Mouse (Mus musculus): ENCODE results near the gene Aqp6.

Gene Aqp6

DNA sequence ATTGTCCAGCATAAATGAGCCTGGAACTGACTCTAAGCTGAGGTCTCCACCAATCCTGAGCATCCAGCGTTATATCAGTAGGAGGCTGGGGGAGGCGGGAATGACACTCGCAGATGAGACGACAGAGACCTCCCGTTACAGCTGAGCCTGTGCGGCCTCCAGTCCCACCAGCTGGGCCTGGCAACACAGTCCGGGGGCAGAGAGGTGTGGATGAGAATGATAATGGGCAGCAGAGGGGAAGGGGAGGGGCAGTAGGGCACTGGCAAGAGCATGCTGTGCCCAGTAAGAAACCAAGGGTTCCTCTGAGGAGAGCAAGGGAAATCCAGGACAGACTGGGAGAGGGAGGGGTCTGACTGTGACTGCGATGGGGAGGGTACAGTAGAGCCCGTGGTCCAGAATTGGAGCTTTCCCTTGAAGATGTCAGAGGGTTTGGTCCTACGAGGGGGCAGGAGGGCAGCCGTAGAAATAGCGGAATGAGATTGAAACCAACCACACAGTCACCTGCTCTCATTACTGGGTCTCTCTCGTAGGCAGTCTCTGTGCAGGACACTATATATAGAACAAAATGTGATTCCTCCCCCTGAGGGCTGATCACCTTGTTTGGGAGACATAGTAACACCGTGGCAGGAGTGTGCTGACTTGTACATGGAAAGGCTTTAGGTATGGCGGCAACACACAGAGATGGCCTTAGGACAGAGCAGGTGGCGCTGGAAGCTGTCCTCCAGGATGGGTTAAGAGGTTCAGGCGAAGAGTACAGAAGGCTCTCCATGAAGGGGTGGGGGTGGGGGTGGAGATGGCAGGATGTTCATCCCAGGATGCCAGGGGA lies 1.7 kb upstream of the Aqp6 start:
- no peak for DNase-seq (ENCODE audit: low spot score)

DNA sequence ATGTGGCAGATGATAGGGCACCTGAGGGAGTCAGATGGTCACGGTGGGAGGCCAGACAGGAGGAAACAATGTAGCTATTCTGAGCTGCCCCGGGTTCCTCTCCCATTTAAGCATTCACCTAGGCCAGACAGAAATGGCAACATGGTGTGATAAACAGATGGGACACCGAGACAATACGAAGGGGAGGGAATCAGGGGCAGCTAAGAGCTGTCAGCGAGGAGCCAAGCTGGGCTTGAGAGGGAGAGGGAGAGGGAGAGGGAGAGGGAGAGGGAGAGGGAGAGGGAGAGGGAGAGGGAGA lies 572 bp downstream of the Aqp6 start:
- DNase-seq (ENCODE audit: low spot score): no peak

DNA sequence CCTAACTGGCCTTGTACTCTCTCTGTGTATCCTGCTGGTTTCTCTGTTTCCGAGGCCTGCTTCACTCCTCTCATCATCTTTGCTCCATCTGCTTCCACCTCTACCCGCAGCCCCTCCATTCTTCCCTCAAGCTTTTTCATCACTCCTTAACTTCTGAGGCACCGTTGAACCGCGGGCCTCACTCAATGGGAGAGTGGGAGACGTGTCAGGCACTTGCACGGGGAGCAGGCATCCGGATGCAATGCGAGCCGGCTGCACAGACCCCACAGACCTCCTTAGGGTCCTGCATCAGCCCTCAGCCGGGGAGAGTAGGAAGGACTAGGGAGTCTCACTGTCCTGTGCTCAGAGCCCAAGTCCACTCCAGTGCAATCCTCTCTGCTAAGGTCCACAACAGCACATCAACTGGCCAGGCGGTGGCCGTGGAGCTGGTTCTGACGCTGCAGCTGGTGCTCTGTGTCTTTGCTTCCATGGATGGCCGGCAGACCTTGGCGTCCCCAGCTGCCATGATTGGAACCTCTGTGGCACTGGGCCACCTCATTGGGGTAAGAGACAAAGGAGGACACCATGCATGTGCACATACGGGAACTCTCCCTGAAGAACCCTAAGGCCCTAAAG lies 1.1 kb downstream of the Aqp6 start:
- DNase-seq (ENCODE audit: low spot score): no peak

DNA sequence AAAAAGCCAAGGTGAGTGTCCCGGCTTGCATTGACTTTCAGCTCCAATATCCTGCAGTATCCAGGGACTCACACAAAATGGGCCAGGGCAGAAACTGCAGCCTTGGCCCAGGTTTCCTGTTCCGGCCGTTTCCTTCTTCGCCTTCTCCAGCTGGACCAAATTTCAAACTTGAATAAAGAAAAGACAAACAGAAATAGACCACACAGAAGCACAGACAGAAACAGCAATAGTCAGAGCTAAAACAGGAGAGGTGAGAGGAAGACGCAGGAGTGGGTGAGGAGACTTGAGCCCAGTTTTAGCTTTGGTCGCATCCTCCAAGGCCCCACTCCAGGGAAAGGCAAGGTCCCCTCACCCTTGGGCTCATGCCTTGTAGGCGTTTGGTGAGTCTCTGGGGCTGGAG lies 2.0 kb downstream of the Aqp6 start:
- DNase-seq (ENCODE audit: low spot score): no peak

DNA sequence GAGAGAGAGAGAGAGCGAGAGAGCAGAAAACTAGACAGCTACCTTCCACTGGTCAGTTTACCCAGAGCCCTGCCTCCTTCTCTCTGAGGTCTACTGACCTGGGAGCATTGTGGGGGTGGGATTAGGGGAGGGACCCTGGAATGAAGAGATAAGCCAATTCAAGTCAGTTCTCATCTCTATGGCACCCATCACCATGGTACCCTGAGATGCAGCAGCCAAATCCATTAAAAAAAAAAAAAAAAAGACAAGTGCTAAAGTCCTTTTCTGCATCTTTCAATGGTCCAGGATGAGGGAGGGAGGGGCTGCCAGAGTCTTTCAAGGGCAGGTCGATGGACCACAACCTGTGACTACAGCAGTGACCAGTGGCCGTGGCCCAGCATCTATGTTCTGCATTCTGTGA lies 4.4 kb downstream of the Aqp6 start:
- DNase-seq (ENCODE audit: low spot score): no peak

DNA sequence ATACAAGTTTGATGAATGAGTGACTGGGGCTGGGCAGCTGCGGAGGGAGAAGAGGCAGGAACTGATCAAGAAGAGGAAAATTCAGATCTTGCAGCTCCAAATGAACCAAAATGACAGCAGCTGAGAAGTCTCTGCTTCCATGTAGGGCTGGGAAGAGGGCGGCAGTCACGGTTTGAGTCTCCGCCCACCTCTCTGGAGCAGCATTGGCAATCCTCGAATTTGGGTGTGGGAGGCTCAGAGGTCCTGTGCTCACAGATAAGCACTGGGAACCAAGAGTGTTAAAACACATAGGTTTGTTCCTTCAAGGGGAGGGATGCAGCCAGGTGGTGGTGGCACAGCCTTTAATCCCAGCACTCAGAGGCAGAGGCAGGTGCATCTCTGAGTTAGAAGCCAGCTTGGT lies 5.3 kb downstream of the Aqp6 start:
- DNase-seq (ENCODE audit: low spot score): no peak

DNA sequence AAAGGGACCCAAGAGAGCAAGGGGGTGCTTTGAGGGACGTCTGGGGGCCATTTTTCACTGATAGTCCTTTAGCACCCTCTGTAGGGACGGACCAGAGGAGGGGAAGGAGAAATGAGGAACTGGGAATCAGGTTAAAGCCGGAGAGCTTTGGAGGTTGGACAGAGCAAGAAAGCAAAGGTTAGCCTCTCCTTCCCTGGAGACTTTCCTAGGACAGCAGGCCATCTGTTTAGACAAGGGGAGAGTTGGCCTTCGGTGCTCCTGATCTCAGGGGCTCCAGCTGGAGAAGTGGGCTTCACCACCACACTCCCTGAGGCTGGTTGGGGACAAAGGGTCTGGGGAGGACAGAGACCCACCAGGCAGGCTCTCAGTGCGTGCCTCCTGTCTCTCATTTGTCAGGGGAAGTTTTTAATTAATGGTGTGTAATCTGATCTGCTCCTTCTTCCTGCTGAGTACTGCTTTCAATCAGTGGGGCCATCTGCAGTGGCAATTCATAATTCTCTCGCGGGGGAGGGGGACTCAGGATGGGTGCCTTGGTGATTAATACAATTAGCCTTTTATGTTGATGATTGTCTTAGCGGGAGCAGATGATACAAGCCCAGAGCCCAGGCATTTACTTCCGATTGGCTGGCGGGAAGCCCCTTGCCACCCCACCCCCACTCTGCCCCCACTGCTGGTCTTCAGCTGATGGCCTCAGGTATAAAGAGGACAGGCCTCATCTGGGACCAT lies 6.4 kb downstream of the Aqp6 start:
- DNase-seq (ENCODE audit: low spot score): peak; percentile 85

DNA sequence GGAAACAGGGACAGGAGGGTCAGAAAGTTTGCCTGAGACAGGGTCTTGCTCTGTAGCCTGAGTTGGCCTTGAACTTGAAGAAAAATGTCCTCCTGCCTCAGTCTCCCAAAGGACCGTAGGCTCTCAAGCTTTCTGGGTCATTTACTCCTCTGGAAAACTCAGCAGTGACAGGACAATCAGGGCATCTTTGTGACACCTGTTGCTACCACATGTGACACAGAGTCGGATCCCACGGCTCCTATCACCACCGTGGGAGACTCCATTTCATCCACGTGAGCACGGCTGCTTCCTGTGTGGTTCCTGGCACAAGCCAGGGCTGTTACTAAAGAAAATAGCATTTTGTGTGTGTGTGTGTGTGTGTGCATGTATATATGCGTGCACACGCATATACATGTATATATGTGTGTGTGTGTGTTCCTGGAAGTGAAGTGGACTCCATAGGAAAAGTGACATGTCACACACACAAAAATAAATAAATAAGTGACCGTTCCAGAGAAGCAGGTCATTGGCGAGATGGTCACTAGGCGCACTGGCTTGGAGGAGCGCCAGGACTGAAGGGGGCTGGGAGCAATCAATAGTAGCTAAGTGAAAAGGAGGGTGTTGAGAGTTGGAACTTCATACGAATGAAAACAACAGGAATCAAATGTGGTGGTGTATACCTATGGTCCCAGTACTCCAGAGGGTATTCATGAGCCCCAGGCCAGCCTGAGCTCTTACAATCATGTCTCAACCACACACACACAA lies 7.4 kb downstream of the Aqp6 start:
- no peak for DNase-seq (ENCODE audit: low spot score)

DNA sequence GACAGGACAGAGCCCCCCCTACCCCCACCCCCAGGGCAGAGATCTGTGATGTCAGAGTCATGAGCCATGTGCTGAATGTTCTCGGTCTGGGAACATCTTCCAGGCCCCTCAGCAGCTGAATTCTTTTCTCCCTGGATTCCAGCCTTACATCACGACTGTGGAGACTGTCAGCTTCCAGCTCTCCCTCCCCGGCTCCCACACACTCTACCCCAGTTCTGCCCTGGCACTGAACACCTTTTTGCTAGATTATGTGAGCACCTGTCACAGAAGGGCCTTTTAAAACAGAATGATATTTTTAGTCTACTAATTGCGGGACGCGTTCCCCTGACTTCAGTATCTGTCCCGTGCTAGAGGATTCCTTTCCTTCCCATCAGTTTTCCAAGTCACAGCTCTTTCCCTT lies 10.4 kb downstream of the Aqp6 start:
- no peak for DNase-seq (ENCODE audit: low spot score)

DNA sequence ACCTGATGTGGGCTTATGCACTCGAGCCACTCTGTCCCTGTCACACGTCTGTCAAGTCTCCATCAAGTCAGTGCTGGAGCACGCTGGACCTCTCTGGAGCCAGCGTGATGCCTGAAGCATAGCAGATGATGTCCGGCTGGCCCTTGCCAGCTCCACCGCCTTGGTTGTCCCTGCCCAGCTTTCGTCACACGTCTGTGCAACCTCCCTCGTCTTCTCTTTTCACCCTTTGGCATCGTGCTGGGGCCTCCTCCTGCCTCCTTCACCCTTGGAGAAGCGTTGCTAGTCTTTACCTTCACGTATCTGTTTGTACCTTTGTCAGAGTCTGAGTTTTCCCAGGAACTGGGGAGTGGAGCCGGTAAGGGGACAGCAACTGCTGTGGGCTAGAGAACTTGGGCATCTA lies 13.1 kb downstream of the Aqp6 start:
- no peak for DNase-seq (ENCODE audit: low spot score)

DNA sequence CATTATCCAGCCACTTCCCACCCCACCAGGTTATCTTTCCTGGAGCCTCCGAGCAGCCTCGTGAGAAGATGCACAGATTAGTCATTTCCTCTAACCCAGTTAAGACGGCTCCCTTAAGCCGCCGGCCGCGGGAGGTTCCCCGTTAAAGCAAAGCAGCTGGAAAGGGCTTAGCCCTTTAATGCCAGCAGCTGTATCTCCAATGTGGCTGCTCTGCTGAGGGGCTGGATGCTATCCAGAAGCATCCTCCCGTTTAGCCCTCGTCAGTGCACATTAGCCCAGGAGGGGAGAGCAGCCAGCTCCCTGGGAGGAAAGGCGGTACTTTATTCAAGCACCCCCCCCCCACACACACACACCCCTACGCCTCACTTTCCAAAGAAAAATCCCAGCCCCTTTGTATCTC lies 13.6 kb downstream of the Aqp6 start:
- no peak for DNase-seq (ENCODE audit: low spot score)

DNA sequence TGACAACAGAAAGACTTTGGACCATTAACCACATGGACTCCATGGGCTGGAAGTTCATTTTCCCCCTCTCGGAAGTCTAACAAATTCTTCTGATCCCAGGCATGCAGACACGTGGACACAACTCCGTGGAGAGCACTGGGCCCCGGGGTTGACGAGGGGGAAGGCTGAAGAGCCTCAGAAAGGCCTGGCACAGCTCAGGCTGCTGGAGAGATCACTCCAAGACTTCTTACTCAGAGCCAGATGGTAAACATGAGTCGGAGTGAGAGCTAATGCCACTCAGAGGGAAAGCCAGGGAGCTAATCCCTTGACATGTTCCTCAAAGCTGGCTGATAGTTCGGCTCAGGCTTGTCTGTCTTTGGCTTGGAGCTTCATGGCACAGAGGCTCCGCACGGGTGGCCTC lies 14.0 kb downstream of the Aqp6 start:
- peak; percentile 42 for DNase-seq (ENCODE audit: low spot score)

DNA sequence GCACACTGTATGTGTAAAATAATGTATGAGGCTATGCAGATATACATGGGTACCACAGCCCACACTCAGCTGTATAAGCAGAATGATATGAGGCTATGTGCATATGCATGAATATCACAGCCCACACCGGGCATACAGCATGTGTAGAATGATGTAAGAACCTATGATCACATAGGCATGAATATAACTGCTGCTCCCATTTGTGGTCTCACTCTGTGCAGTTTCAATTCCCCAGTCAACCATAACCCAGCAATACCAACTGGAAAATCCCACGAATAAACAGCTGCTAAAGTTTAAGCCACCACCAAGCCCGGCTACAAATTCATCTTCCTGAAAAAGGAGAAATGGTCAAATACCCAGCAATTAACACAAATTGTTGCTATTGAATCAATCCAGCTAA lies 17.4 kb downstream of the Aqp6 start:
- DNase-seq (ENCODE audit: low spot score): no peak

DNA sequence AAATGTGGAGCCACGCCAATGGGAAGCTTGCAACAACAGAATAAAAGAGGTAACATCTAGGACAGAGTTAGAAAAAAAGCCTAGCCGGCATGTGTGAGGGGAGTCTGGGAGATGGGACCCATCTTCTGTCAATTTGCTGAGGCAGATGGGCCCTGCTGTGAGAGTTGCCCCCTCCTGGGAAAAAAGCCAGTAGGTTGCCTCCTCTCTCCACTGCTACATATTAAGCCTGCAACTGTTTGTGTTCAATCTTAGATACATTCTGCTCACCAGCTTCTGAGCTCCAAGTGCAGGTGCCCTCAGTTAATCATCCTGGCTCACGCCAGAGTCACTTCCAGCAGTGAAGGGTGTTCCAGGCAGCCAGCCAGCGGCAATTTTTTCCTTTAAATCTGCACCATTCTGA lies 18.6 kb downstream of the Aqp6 start:
- DNase-seq (ENCODE audit: low spot score): no peak

DNA sequence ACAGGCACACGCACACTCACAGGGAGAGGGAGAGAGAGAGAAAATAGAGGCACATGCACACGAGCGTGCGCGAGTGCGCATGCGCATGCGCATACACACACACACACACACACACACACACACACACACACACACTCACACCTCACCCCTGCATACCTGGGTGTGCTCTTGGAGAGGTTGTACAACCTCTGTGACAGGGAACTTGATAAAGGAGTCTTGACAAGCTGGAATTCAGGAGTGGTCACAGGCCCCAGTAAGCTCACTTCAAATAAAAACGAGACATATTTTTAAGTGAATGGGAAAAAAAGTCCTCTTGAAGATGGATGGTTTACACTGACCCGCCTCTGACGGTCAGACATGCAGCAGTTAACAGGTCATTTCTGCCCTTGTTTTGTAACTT lies 20.9 kb downstream of the Aqp6 start:
- no peak for DNase-seq (ENCODE audit: low spot score)

DNA sequence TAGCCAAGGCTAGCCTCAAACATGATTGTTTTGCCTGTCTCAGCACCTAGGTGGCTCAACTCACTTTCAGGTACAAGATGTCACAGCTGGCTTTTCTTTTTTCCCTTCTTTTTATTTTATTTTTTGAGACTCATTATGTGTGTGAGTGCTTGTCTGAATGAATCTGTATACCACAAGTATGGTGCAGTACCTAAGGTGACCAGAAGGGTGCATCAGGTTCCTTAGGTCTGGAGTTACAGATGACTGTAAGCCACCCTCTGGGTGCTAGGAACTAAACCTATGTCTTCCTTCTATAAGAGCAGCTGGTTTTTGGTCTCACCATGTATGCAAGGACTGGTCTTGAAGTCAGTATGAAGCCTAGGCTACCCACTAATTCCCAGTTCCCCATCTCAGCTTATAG lies 30.4 kb downstream of the Aqp6 start:
- peak; percentile 57 for DNase-seq (ENCODE audit: low spot score)

DNA sequence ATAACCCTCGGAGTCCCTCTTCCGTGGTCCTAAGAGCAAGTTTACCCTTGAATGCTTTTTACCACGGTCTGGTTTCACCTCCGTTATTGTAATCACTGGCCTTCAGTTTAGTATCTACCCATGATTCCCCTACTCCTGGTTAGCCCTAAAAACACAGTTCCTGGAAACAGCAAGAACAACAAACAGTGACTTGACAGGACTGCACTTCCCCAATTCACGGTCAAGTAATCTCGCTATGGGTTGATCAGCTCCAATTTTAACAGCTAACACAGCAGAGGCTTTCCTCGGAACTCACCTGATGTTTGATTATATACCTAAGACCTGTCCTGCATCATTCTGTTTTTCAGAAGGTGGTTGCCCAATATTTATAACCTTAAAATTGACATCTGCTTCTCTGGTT lies 33.5 kb downstream of the Aqp6 start:
- no peak for DNase-seq (ENCODE audit: low spot score)

DNA sequence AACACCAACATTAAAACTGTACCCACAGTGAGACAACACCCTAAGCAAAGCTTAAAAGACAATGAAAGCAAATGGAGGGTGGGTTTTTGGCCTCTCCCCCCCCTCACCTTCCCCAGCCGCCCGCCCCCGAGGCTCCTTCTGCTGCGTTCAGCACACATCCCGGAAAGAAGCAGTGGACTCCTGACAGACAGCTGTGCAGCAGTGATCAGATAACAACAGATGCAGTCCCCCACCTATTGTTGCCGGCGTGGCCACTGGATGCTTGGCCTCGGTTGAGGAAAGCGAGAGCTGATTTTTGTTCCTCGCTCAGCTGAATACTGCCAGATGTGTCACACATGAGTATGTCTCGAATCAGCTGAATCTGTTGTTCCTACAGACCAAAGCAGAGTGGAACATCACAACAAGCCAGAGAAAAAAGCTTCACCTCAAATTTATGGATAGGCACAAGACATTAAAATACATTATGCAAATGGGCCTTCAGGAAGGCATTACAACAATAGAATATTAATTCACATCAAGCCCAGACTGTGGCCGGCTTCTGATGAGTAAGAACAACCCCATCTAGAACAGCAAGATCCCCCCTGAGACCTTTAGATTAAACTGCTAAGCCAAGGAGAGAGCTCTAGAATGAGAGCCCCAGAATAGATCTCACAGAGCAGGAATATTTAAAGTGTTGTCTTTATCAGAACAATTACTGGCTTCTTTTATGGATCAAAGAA lies 36.4 kb downstream of the Aqp6 start:
- no peak for DNase-seq (ENCODE audit: low spot score)

DNA sequence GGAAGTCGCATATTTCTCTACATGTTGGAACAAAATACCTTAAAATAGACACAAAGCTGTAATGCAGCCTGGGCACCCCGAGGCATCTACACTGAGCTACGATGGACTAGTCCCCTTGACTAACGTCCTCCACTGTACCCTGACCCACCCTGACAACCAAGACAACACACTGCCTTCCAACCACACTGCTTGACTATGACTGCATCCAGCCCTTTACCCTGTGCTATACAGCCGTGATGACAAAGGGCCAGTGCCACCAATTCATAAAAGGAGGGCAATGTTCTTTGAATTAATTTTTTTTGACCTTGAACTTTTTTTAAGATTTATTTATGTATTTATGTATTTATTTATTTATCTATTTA lies 36.9 kb downstream of the Aqp6 start:
- no peak for DNase-seq (ENCODE audit: low spot score)

DNA sequence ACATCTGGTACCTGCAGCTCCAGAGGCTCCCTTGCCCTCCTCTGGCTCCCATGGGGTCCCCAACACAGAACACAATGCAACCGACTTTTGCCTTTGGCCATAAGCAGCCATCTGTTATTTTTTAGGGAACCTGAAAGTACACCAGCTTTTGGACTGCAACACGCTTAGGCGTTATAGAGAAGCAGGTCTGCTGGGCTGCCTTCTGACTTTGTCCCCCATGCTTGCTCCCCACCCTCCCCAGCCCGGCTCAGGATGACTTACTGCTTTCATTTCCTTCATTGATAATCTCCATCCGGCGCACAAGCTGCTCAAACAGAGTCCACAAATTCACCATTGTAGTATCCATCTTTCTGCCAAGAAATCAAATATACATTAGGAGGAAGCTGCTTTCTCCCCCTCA lies 41.4 kb downstream of the Aqp6 start:
- DNase-seq (ENCODE audit: low spot score): no peak

DNA sequence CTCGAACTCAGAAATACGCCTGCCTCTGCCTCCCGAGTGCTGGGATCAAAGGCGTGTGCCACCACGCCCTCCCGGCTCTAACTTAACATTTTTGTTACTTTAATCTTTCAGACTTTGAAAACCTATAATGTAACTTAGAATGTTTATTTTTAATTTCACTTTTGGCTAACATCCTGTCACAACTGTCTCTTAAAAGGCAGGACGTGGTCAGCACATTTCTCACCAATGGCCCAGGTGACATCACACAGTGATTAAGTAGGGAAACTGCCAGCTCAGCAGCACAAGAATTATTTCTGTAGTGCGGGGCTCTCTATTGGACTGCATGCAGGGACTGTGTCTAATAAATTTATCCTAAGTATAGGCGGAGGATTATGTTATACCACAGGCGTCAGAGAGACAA lies 42.6 kb downstream of the Aqp6 start:
- DNase-seq (ENCODE audit: low spot score): no peak

DNA sequence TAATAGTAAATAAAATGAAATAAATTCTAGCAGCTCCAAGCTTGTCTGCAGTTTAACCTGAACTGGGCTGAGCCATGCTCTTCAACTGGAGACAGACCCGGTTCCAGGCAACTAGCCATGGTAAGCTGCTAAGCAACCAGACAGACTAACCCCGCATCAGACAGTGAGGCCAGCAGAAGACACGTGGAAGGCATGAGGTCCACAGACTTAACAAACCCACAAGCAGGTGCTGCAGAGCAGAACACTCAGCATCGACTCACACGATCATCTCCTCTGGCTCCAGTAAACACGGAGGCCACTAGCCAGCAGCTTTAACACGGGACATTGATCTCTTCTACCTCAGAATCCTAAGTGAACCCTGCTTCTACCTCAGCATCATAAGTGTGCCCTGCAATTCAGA lies 43.6 kb downstream of the Aqp6 start:
- no peak for DNase-seq (ENCODE audit: low spot score)

Data from retina, embryonic 14.5 days (tissue).